Mouse (Mus musculus): ENCODE measurements at regions not wholly inside any gene's neighbourhood (a gene's known extent, or its start where the extent isn't known, plus 50 kb on each side); places are given as distances from the start of the nearest gene placed in this dataset.

GRCm38 (mm10) chr6:103381030-103381429 lies 129.4 kb upstream of the Chl1 start:
- TF ChIP-seq POLR2A (IDR thresholded peaks at IDR 0.05; ENCODE audit: control insufficient read depth, low read depth, low read length) (no peak), CTCF (IDR thresholded peaks at IDR 0.05; ENCODE audit: control insufficient read depth, insufficient read depth, insufficient replicate concordance, low read depth, low read length) (no peak)

Data from testis, adult 2 months (tissue).